In genomic region chr10:40629656-40630311, GRCm38 (mm10) we compare ENCODE assay signal across 10 mouse cellular contexts. TPM values are rescaled to one million over a fixed set of nuclear protein-coding genes. Genes with fewer than 3 reads are reported as not detected.
A peak's percentile ranks its signal among the peaks of the same experiment; 100 is the strongest.
DNase-seq lines count a peak whose midpoint lies in the region; ATAC-seq and TF ChIP-seq lines count a peak whose summit lies in the region.
"Had no signal": no experiment of that assay in that cellular context is flagged by ENCODE, and none has a peak within 500 bp of the region (broad histone marks: within the 10 kb centered on the region; RNA-seq: fewer than 3 reads in every experiment).

Gene Ddo, plus strand, starts transcription at chr10:40630011.

- no peak within 1 kb of the TSS for H3K9ac ChIP-seq in forebrain, postnatal 0 days
- H3K9ac ChIP-seq in forebrain, embryonic 13.5 days: no peak within 1 kb of the TSS
- no peak within 1 kb of the TSS for H3K9ac ChIP-seq in kidney, postnatal 0 days (ENCODE audit: low read depth, low read length)
- H3K9ac ChIP-seq: limb, embryonic 13.5 days had no signal

- 53% methylated on average over 8 of the region's 8 CpGs for WGBS in forebrain, postnatal 0 days
- WGBS in forebrain, embryonic 13.5 days: 75% methylated on average over 8 of the region's 8 CpGs
- WGBS in kidney, postnatal 0 days: 70% methylated on average over 8 of the region's 8 CpGs

- no peak within 1 kb of the TSS for H3K27ac ChIP-seq in forebrain, postnatal 0 days (ENCODE audit: low read depth, low read length)
- H3K27ac ChIP-seq in forebrain, embryonic 13.5 days: no peak within 1 kb of the TSS
- H3K27ac ChIP-seq in kidney, postnatal 0 days: no peak within 1 kb of the TSS
- H3K27ac ChIP-seq: limb, embryonic 13.5 days had no signal

- no peak within 1 kb of the TSS for H3K4me3 ChIP-seq in forebrain, postnatal 0 days (ENCODE audit: low read depth, low read length)
- H3K4me3 ChIP-seq in forebrain, embryonic 13.5 days: no peak within 1 kb of the TSS
- no peak within 1 kb of the TSS for H3K4me3 ChIP-seq in kidney, postnatal 0 days (replicated peaks; ENCODE audit: low read depth, low read length)
- H3K4me3 ChIP-seq: limb, embryonic 13.5 days had no signal

- DNase-seq in forebrain, postnatal 0 days: no peak
- no peak for DNase-seq in adrenal gland, postnatal 25 days
- peak; percentile 73 for DNase-seq in gastrocnemius, postnatal 25 days
- DNase-seq in kidney, postnatal 0 days (ENCODE audit: low spot score): no peak
- peak; percentile 76 for DNase-seq in lung, postnatal 25 days (ENCODE audit: low spot score)
- no peak for DNase-seq in urinary bladder, adult 2 months (ENCODE audit: low spot score)

- no peaks in the 10 kb centered on the region for H3K36me3 ChIP-seq in forebrain, postnatal 0 days (ENCODE audit: insufficient read depth)
- H3K36me3 ChIP-seq in forebrain, embryonic 13.5 days (ENCODE audit: poor library complexity, severe bottlenecking): no peaks in the 10 kb centered on the region
- no peaks in the 10 kb centered on the region for H3K36me3 ChIP-seq in kidney, postnatal 0 days (ENCODE audit: insufficient read depth, low read length)
- H3K36me3 ChIP-seq: limb, embryonic 13.5 days had no signal

- no peaks in the 10 kb centered on the region for H3K9me3 ChIP-seq in forebrain, postnatal 0 days (ENCODE audit: low read length)
- no peaks in the 10 kb centered on the region for H3K9me3 ChIP-seq in forebrain, embryonic 13.5 days (replicated peaks)
- H3K9me3 ChIP-seq in kidney, postnatal 0 days (replicated peaks; ENCODE audit: low read length): no peaks in the 10 kb centered on the region
- H3K9me3 ChIP-seq: limb, embryonic 13.5 days had no signal

- H3K4me2 ChIP-seq in forebrain, postnatal 0 days (ENCODE audit: low read depth): no peak within 1 kb of the TSS
- no peak within 1 kb of the TSS for H3K4me2 ChIP-seq in forebrain, embryonic 13.5 days
- no peak within 1 kb of the TSS for H3K4me2 ChIP-seq in kidney, postnatal 0 days (ENCODE audit: low read length)
- H3K4me2 ChIP-seq: limb, embryonic 13.5 days had no signal

- no peaks in the 10 kb centered on the region for H3K4me1 ChIP-seq in forebrain, postnatal 0 days (ENCODE audit: insufficient read depth)
- H3K4me1 ChIP-seq in forebrain, embryonic 13.5 days: peaks cover 13% of the 10 kb centered on the region; the same call in 1 of the 2 replicates
- H3K4me1 ChIP-seq in kidney, postnatal 0 days (replicated peaks; ENCODE audit: insufficient read depth, low read length): no peaks in the 10 kb centered on the region

- H3K27me3 ChIP-seq in forebrain, postnatal 0 days (ENCODE audit: insufficient read depth, low read length): no peaks in the 10 kb centered on the region
- no peaks in the 10 kb centered on the region for H3K27me3 ChIP-seq in forebrain, embryonic 13.5 days
- no peaks in the 10 kb centered on the region for H3K27me3 ChIP-seq in kidney, postnatal 0 days (ENCODE audit: insufficient read depth, low read length)
- H3K27me3 ChIP-seq: limb, embryonic 13.5 days had no signal

- TF ChIP-seq CTCF in forebrain, postnatal 0 days (IDR thresholded peaks at IDR 0.05; ENCODE audit: low read depth): no peak
- TF ChIP-seq CTCF in kidney, postnatal 0 days (IDR thresholded peaks at IDR 0.05; ENCODE audit: low read depth): no peak

- ATAC-seq in forebrain, postnatal 0 days: peak; percentile 89
- no peak for ATAC-seq in forebrain, embryonic 13.5 days
- peak; percentile 62 for ATAC-seq in kidney, postnatal 0 days (replicated peaks; ENCODE audit: low FRiP score, low read depth)
- no peak for ATAC-seq in granulocyte monocyte progenitor cell, adult 5-6 weeks (replicated peaks; ENCODE audit: poor library complexity, severe bottlenecking)

RNA-seq across cellular contexts. Expression of gene Ddo, which starts in this region (rescaled TPM):
- 1.9 and 3.7 TPM in 2 replicates for total RNA-seq in forebrain, postnatal 0 days (2014; rRNA removed)
- polyA plus RNA-seq in forebrain, postnatal 0 days (2015; fragmentation: Nextera tagmentation; extraction: Ambion mirVana): 1.2 and 3.1 TPM in 2 replicates
- 0.25 and 0.44 TPM in 2 replicates for polyA plus RNA-seq in forebrain, embryonic 13.5 days (2015; fragmentation: Nextera tagmentation; extraction: Ambion mirVana)
- total RNA-seq in adrenal gland, postnatal 25 days (2021): 10.6 and 10.8 TPM in 2 replicates
- 10 to 100 TPM; 24.1 to 25.4 TPM for total RNA-seq in gastrocnemius, postnatal 25 days (2021)
- 3.2 and 3.6 TPM in 2 replicates for polyA plus RNA-seq in kidney, postnatal 0 days (2015; fragmentation: Nextera tagmentation; extraction: Ambion mirVana)
- polyA plus RNA-seq in urinary bladder, adult 2 months (2012; rRNA removed): 0.78 and 1.3 TPM in 2 replicates
- not detected in 2 replicates for total RNA-seq in granulocyte monocyte progenitor cell, adult 5-6 weeks (2014; fragmentation: Nextera tagmentation)
- total RNA-seq in granulocyte monocyte progenitor cell, adult 5-6 weeks (2017): not detected in 2 replicates
- polyA plus RNA-seq: C2C12 had no signal

Comparison
In these comparisons a context has a peak if more than half of its experiments do, and no peak if none do; other contexts are left out.
1. ATAC-seq: peak in forebrain, postnatal 0 days (single experiment) and kidney, postnatal 0 days (single experiment); none in forebrain, embryonic 13.5 days (single experiment) and granulocyte monocyte progenitor cell, adult 5-6 weeks (single experiment).
2. DNase-seq: peak in gastrocnemius, postnatal 25 days (single experiment) and lung, postnatal 25 days (single experiment); none in forebrain, postnatal 0 days (single experiment), adrenal gland, postnatal 25 days (single experiment), kidney, postnatal 0 days (single experiment) and urinary bladder, adult 2 months (single experiment).